Mouse (Mus musculus): Measurements from ENCODE around the gene Fbxw4.

DNA sequence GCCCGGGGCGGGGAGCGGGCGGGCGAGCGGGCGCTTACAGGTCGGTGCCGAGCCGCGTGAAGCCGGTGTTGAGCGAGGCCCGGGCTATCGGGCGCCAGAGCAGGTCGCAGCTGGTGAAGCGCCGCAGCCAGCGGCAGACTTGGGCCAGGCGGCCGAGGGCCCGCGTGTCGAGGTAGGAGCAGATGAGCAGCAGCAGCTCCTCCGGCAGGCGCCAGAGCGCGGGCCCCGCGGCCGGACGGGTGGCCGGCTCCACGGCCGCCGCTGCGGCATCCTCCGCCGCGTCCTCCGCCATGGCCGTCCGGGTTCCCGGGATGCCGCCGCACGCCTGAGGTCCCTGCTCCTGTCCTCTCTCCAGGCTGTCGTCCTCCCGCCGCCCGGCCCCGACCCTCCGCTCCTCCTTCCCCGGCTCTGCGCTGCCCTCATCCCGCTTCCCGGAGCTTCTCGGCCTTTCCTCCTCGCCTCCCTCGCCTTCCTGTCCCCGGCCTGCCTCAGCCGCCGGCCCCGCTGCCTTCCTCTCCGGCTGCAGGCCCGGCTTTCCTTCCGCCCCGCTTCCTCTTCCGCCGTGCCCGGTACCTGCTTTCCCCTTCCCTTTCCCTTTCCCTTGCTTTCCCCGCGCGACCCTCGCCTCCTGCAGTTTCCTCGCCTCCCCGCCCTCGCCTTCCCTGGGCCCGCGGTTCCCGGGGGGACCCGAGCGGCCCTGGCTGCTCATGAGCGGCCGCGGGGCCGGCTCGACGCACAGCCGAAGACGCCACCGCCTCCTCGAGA, at the start of gene Fbxw4:
- TF ChIP-seq CTCF (IDR thresholded peaks at IDR 0.05; ENCODE audit: low read depth) (no peak), EP300 (optimal IDR thresholded peaks at IDR 0.05) (no peak)

All from stomach, postnatal 0 days (tissue).